Mouse (Mus musculus) ES-Bruce4 (cell line): ENCODE measurements around the gene Atg13. TPM values are rescaled to one million over a fixed set of nuclear protein-coding genes. Genes with fewer than 3 reads are reported as not detected.

ENCODE experiments used
- H3K27ac ChIP-seq: 2 replicates; pipeline ENCODE4 v1.5.1; 2012; ENCODE audit warnings: low read length, inconsistent platforms; ENCODE audit not compliant: insufficient read depth
- H3K27me3 ChIP-seq: 2 replicates; pipeline ENCODE4 v1.6.1; 2012; ENCODE audit warnings: mild to moderate bottlenecking, low read length, inconsistent platforms; ENCODE audit not compliant: control insufficient read depth, poor library complexity, insufficient read depth, severe bottlenecking
- H3K36me3 ChIP-seq: 2 replicates; pipeline ENCODE4 v1.6.1; 2012; ENCODE audit warnings: inconsistent platforms, mild to moderate bottlenecking, low read length, moderate library complexity; ENCODE audit not compliant: control insufficient read depth, poor library complexity, insufficient read depth, severe bottlenecking
- H3K4me1 ChIP-seq: one replicate; pipeline ENCODE4 v1.8.1; 2011; ENCODE audit warnings: low read length; ENCODE audit not compliant: control insufficient read depth, insufficient read depth
- H3K4me3 ChIP-seq: 2 replicates; pipeline ENCODE4 v1.5.1; 2011; ENCODE audit warnings: low read depth, mild to moderate bottlenecking, low read length
- H3K9ac ChIP-seq: 2 replicates; pipeline ENCODE4 v1.6.1; 2012; ENCODE audit warnings: low read depth, mild to moderate bottlenecking, inconsistent platforms; ENCODE audit not compliant: poor library complexity, severe bottlenecking
- H3K9me3 ChIP-seq: replicated peaks from 2 replicates; pipeline ENCODE4 v1.6.1; 2012; ENCODE audit warnings: mild to moderate bottlenecking, low read length, inconsistent platforms; ENCODE audit not compliant: control insufficient read depth, poor library complexity, insufficient read depth, severe bottlenecking
- CTCF ChIP-seq: IDR thresholded peaks from one replicate; pipeline ENCODE4 v1.8.1; 2011; ENCODE audit warnings: low read depth, low read length
- EP300 ChIP-seq: IDR thresholded peaks from 2 replicates; pipeline ENCODE4 v1.6.1; 2011; ENCODE audit warnings: low read depth, low read length; ENCODE audit not compliant: insufficient read depth
- POLR2A ChIP-seq: IDR thresholded peaks from one replicate; pipeline ENCODE4 v1.8.1; 2011; ENCODE audit warnings: low read length; ENCODE audit not compliant: insufficient read depth
- polyA plus RNA-seq: library from polyadenylated mRNA; stranded (reverse); fragments of >200 nt; gene quantifications from 2 replicates; pipeline ENCODE4 v1.2.4, GENCODE M21; 2011; ENCODE audit warnings: low read depth; ENCODE audit not compliant: missing spikeins, insufficient read depth, insufficient read length

Atg13 gene
- polyA plus RNA-seq, 1 experiment: 38.8 TPM

GRCm38 (mm10) chr2:91683919-91684318 lies 26.5 kb downstream of the Atg13 start:
- no peaks in the 10 kb centered on the region for H3K9me3 ChIP-seq
- H3K4me3 ChIP-seq: no peak overlapping the region
- no peak for TF ChIP-seq POLR2A
- no peak for TF ChIP-seq CTCF
- TF ChIP-seq EP300: no peak
- peaks cover 36% of the 10 kb centered on the region for H3K36me3 ChIP-seq
- H3K4me1 ChIP-seq: no peaks in the 10 kb centered on the region
- H3K27ac ChIP-seq: no peak overlapping the region
- no peaks in the 10 kb centered on the region for H3K27me3 ChIP-seq
- no peak overlapping the region for H3K9ac ChIP-seq

DNA sequence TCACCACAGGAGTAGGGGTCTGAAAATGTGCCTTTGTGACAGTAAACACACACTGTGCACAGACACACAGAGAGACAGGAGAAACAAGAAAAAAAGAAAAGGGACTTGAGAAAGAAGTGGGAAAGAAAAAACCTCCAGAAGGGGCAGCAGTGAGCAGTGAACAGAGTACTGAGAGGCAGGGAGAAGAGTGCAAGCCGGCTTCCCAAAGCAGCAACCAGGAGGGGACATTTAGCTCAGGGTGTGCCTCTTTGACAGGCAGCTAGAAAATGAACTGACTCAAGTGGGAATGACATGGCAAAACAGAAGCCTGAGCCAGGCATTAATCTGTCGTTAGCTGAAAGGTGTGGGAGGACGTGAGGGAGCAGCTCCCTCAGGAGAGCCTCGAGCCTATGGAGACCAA lies 27.5 kb downstream of the Atg13 start:
- H3K36me3 ChIP-seq: peaks cover 34% of the 10 kb centered on the region
- H3K4me3 ChIP-seq: no peak overlapping the region

GRCm38 (mm10) chr2:91676961-91677360 lies 33.4 kb downstream of the Atg13 start:
- no peaks in the 10 kb centered on the region for H3K4me1 ChIP-seq
- TF ChIP-seq EP300 (no peak), CTCF (no peak), POLR2A (no peak)
- no peaks in the 10 kb centered on the region for H3K9me3 ChIP-seq
- no peaks in the 10 kb centered on the region for H3K27me3 ChIP-seq
- no peak overlapping the region for H3K9ac ChIP-seq
- no peak overlapping the region for H3K27ac ChIP-seq
- peaks cover 25% of the 10 kb centered on the region for H3K36me3 ChIP-seq
- H3K4me3 ChIP-seq: no peak overlapping the region

More for the DNA sequence above, 27.5 kb downstream of the Atg13 start:
- Histone ChIP-seq H3K9ac (no peak overlapping the region), H3K4me1 (no peaks in the 10 kb centered on the region), H3K27ac (no peak overlapping the region), H3K9me3 (no peaks in the 10 kb centered on the region), H3K27me3 (no peaks in the 10 kb centered on the region)
- TF ChIP-seq EP300: no peak
- no peak for TF ChIP-seq POLR2A
- peak; percentile 21 for TF ChIP-seq CTCF

DNA sequence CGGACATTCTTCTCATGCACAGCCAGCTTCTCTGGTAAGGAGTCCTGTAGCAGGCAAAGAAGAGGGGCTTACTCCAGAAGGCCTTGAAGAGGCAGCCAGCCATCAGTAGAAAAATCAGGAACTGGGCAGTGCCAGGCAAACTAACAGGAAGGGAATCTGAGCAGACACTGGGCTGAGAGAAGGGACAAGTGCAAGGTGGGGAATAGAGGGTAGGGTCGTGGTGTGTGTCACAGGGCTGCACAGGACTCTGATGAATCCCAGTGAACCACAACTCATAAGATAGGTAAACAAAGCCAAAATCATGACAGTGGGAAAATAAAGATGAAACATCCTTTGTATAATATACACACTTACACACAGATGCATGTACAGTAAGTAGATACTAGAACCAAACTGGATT lies 34.0 kb downstream of the Atg13 start:
- no peak overlapping the region for H3K4me3 ChIP-seq
- no peak overlapping the region for H3K9ac ChIP-seq
- TF ChIP-seq EP300: no peak
- no peak for TF ChIP-seq POLR2A
- TF ChIP-seq CTCF: no peak
- peaks cover 20% of the 10 kb centered on the region for H3K36me3 ChIP-seq
- H3K4me1 ChIP-seq: no peaks in the 10 kb centered on the region
- H3K9me3 ChIP-seq: no peaks in the 10 kb centered on the region
- H3K27me3 ChIP-seq: no peaks in the 10 kb centered on the region
- H3K27ac ChIP-seq: no peak overlapping the region

- H3K27me3 ChIP-seq: no peaks in the 10 kb centered on the region
- H3K4me3 ChIP-seq: no peak overlapping the region
- TF ChIP-seq EP300 (no peak), POLR2A (no peak), CTCF (no peak)
- no peaks in the 10 kb centered on the region for H3K4me1 ChIP-seq
- no peaks in the 10 kb centered on the region for H3K9me3 ChIP-seq
- H3K9ac ChIP-seq: no peak overlapping the region
- no peak overlapping the region for H3K27ac ChIP-seq
- H3K36me3 ChIP-seq: peaks cover 17% of the 10 kb centered on the region
These were observed 35.5 kb downstream of the Atg13 start for GRCm38 (mm10) chr2:91674895-91675294.

- peaks cover 19% of the 10 kb centered on the region for H3K36me3 ChIP-seq
- H3K9ac ChIP-seq: no peak overlapping the region
- H3K27me3 ChIP-seq: no peaks in the 10 kb centered on the region
- H3K4me3 ChIP-seq: no peak overlapping the region
- H3K4me1 ChIP-seq: no peaks in the 10 kb centered on the region
- no peaks in the 10 kb centered on the region for H3K9me3 ChIP-seq
- no peak for TF ChIP-seq POLR2A
- no peak for TF ChIP-seq EP300
- TF ChIP-seq CTCF: no peak
- no peak overlapping the region for H3K27ac ChIP-seq
These were observed 36.8 kb downstream of the Atg13 start for GRCm38 (mm10) chr2:91673587-91673986.
